Mouse (Mus musculus) intestine, postnatal 0 days (tissue): ENCODE measurements at regions not wholly inside any gene's neighbourhood (a gene's known extent, or its start where the extent isn't known, plus 50 kb on each side); places are given as distances from the start of the nearest gene placed in this dataset.
A peak's percentile ranks its signal among the peaks of the same experiment; 100 is the strongest.

Source experiments
- ATAC-seq: fragments of 200-750 bp; cut with Nextera tagmentation; 2 replicates; pipeline ENCODE4 v1.8.0; 2017; ENCODE audit warnings: mild to moderate bottlenecking, moderate TSS enrichment, moderate library complexity
- H3K27ac ChIP-seq: fragments of 300-500 bp; sonication (generic); 2 replicates; pipeline ENCODE4 v1.5.1; 2014; ENCODE audit warnings: mild to moderate bottlenecking, low read depth, low read length, moderate library complexity
- H3K27me3 ChIP-seq: fragments of 300-500 bp; sonication (generic); replicated peaks from 2 replicates; pipeline ENCODE4 v1.6.1; 2014; ENCODE audit warnings: low read length, mixed read lengths; ENCODE audit not compliant: control insufficient read depth, insufficient read depth
- H3K36me3 ChIP-seq: fragments of 300-500 bp; sonication (generic); 2 replicates; pipeline ENCODE4 v1.6.1; 2014; ENCODE audit warnings: mild to moderate bottlenecking, moderate library complexity; ENCODE audit not compliant: control insufficient read depth, insufficient read depth
- H3K4me1 ChIP-seq: fragments of 300-500 bp; sonication (generic); replicated peaks from 2 replicates; pipeline ENCODE4 v1.6.1; 2014; ENCODE audit warnings: antibody characterized with exemption, low read length, mixed read lengths; ENCODE audit not compliant: control insufficient read depth, insufficient read depth
- H3K4me2 ChIP-seq: fragments of 300-500 bp; sonication (generic); replicated peaks from 2 replicates; pipeline ENCODE4 v1.6.1; 2014; ENCODE audit warnings: low read depth, mild to moderate bottlenecking, moderate library complexity
- H3K4me3 ChIP-seq: fragments of 300-500 bp; sonication (generic); 2 replicates; pipeline ENCODE4 v1.5.1; 2014; ENCODE audit warnings: low read depth, low read length
- H3K9ac ChIP-seq: fragments of 300-500 bp; sonication (generic); 2 replicates; pipeline ENCODE4 v1.6.1; 2014; ENCODE audit warnings: mild to moderate bottlenecking, low read depth, low read length
- H3K9me3 ChIP-seq: fragments of 300-500 bp; sonication (generic); 2 replicates; pipeline ENCODE4 v1.6.1; 2016; ENCODE audit warnings: mixed run types; ENCODE audit not compliant: control insufficient read depth
- CTCF ChIP-seq: sonication (generic); IDR thresholded peaks from 2 replicates; pipeline ENCODE4 v1.5.1; 2016; ENCODE audit warnings: low read depth, mild to moderate bottlenecking, control low read depth, antibody characterized with exemption, moderate library complexity
- WGBS: fragments of 180-500 bp; shearing (Covaris S2); extraction: QIAGEN DNeasy Blood & Tissue Kit; methylation state at CpG from one replicate; pipeline ENCODE4 v1.1.7; 2014; 5-methylcytosine and 5-hydroxymethylcytosine counted together

- no peak overlapping the region for H3K27ac ChIP-seq
- ATAC-seq = peak; percentile 74
- no peak for TF ChIP-seq CTCF
Observed at GRCm38 (mm10) chr3:101700974-101701610, 96.6 kb upstream of the Atp1a1 start.

GRCm38 (mm10) chr3:101699929-101700681 lies 95.6 kb upstream of the Atp1a1 start:
- ATAC-seq = no peak
- WGBS = 68% methylated on average over 12 of the region's 12 CpGs
- H3K27ac ChIP-seq = no peak overlapping the region

More at GRCm38 (mm10) chr3:101700974-101701610, 96.6 kb upstream of the Atp1a1 start:
- H3K4me2 ChIP-seq = no peak overlapping the region
- H3K4me3 ChIP-seq = no peak overlapping the region
- no peaks in the 10 kb centered on the region for H3K9me3 ChIP-seq
- no peaks in the 10 kb centered on the region for H3K27me3 ChIP-seq
- H3K36me3 ChIP-seq = no peaks in the 10 kb centered on the region
- H3K9ac ChIP-seq = no peak overlapping the region
- WGBS = 31% methylated on average over 10 of the region's 10 CpGs
- H3K4me1 ChIP-seq = peaks cover 8% of the 10 kb centered on the region; the same call in 1 of the 2 replicates

GRCm38 (mm10) chr3:101696832-101697231 lies 92.3 kb upstream of the Atp1a1 start:
- no peak for ATAC-seq
- no peak overlapping the region for H3K4me3 ChIP-seq
- peak; percentile 51 for TF ChIP-seq CTCF
- peaks cover 2% of the 10 kb centered on the region; the same call in 1 of the 2 replicates for H3K4me1 ChIP-seq
- H3K9ac ChIP-seq = no peak overlapping the region
- no peaks in the 10 kb centered on the region for H3K27me3 ChIP-seq
- H3K4me2 ChIP-seq = no peak overlapping the region
- no peaks in the 10 kb centered on the region for H3K9me3 ChIP-seq
- 90% methylated on average over 2 of the region's 2 CpGs for WGBS
- no peak overlapping the region for H3K27ac ChIP-seq
- no peaks in the 10 kb centered on the region for H3K36me3 ChIP-seq

More at GRCm38 (mm10) chr3:101699929-101700681, 95.6 kb upstream of the Atp1a1 start:
- Histone ChIP-seq H3K4me3 (no peak overlapping the region), H3K4me1 (peaks cover 6% of the 10 kb centered on the region; the same call in 1 of the 2 replicates), H3K9ac (no peak overlapping the region), H3K27me3 (no peaks in the 10 kb centered on the region), H3K4me2 (no peak overlapping the region), H3K36me3 (no peaks in the 10 kb centered on the region), H3K9me3 (no peaks in the 10 kb centered on the region)
- TF ChIP-seq CTCF = no peak

- no peaks in the 10 kb centered on the region for H3K4me1 ChIP-seq
- H3K9me3 ChIP-seq = no peaks in the 10 kb centered on the region
- H3K9ac ChIP-seq = no peak overlapping the region
- 81% methylated on average over 1 of the region's 1 CpGs for WGBS
- H3K27me3 ChIP-seq = no peaks in the 10 kb centered on the region
- no peak overlapping the region for H3K27ac ChIP-seq
- no peaks in the 10 kb centered on the region for H3K36me3 ChIP-seq
- H3K4me3 ChIP-seq = no peak overlapping the region
- no peak for TF ChIP-seq CTCF
- no peak for ATAC-seq
- H3K4me2 ChIP-seq = no peak overlapping the region
Observed at GRCm38 (mm10) chr3:101694311-101694710, 89.8 kb upstream of the Atp1a1 start.

- Histone ChIP-seq H3K27me3 (no peaks in the 10 kb centered on the region), H3K9me3 (no peaks in the 10 kb centered on the region), H3K9ac (no peak overlapping the region), H3K4me2 (no peak overlapping the region), H3K4me1 (no peaks in the 10 kb centered on the region), H3K4me3 (no peak overlapping the region), H3K36me3 (no peaks in the 10 kb centered on the region), H3K27ac (no peak overlapping the region)
- WGBS = 66% methylated on average over 8 of the region's 8 CpGs
- no peak for ATAC-seq
- no peak for TF ChIP-seq CTCF
Observed at GRCm38 (mm10) chr3:101691937-101692604, 87.6 kb upstream of the Atp1a1 start.

- H3K9me3 ChIP-seq = no peaks in the 10 kb centered on the region
- no peak overlapping the region for H3K9ac ChIP-seq
- no peak for ATAC-seq
- H3K4me1 ChIP-seq = no peaks in the 10 kb centered on the region
- H3K36me3 ChIP-seq = no peaks in the 10 kb centered on the region
- H3K27ac ChIP-seq = no peak overlapping the region
- H3K27me3 ChIP-seq = no peaks in the 10 kb centered on the region
- H3K4me2 ChIP-seq = no peak overlapping the region
- no peak overlapping the region for H3K4me3 ChIP-seq
- 75% methylated on average over 2 of the region's 2 CpGs for WGBS
- no peak for TF ChIP-seq CTCF
Observed at GRCm38 (mm10) chr3:101690779-101691178, 86.3 kb upstream of the Atp1a1 start.
